Mouse (Mus musculus) hindbrain, embryonic 15.5 days (tissue): ENCODE results near the gene Cdkn2aipnl. TPM values are rescaled to one million over a fixed set of nuclear protein-coding genes. Genes with fewer than 3 reads are reported as not detected.

Experiments used
- ATAC-seq: fragments of 200-750 bp; cut with Nextera tagmentation; 2 replicates; pipeline ENCODE4 v1.8.0; 2017; ENCODE audit warnings: low read depth, moderate number of reproducible peaks, moderate TSS enrichment; ENCODE audit not compliant: low FRiP score
- H3K27ac ChIP-seq: fragments of 300-500 bp; sonication (generic); replicated peaks from 2 replicates; pipeline ENCODE4 v1.5.1; 2015; ENCODE audit warnings: mild to moderate bottlenecking, inconsistent platforms
- H3K27me3 ChIP-seq: fragments of 300-500 bp; sonication (generic); 2 replicates; pipeline ENCODE4 v1.6.1; 2015; ENCODE audit warnings: control low read depth, inconsistent platforms
- H3K36me3 ChIP-seq: fragments of 300-500 bp; sonication (generic); 2 replicates; pipeline ENCODE4 v1.6.1; 2015; ENCODE audit warnings: control low read depth, inconsistent platforms
- H3K4me1 ChIP-seq: fragments of 300-500 bp; sonication (generic); replicated peaks from 2 replicates; pipeline ENCODE4 v1.6.1; 2015; ENCODE audit warnings: control low read depth, inconsistent platforms
- H3K4me2 ChIP-seq: fragments of 300-500 bp; sonication (generic); 2 replicates; pipeline ENCODE4 v1.6.1; 2015; ENCODE audit warnings: moderate library complexity, mild to moderate bottlenecking, inconsistent platforms
- H3K4me3 ChIP-seq: fragments of 300-500 bp; sonication (generic); 2 replicates; pipeline ENCODE4 v1.5.1; 2015; ENCODE audit warnings: mild to moderate bottlenecking, inconsistent platforms
- H3K9ac ChIP-seq: fragments of 300-500 bp; sonication (generic); 2 replicates; pipeline ENCODE4 v1.6.1; 2015; ENCODE audit warnings: inconsistent platforms
- H3K9me3 ChIP-seq: fragments of 300-500 bp; sonication (generic); 2 replicates; pipeline ENCODE4 v1.6.1; 2016; ENCODE audit warnings: control low read depth, inconsistent platforms
- WGBS: fragments of 180-500 bp; shearing (Covaris S2); methylation state at CpG from one replicate; pipeline ENCODE4 v1.1.7; 2015; 5-methylcytosine and 5-hydroxymethylcytosine counted together
- polyA plus RNA-seq: library from polyadenylated mRNA; unstranded; fragments of >200 nt; fragmentation: Nextera tagmentation; extraction: Ambion mirVana; gene quantifications from 2 replicates; pipeline ENCODE4 v1.2.1, GENCODE M21; 2015

Cdkn2aipnl gene
- polyA plus RNA-seq, 1 experiment from 2014 or later, result 122 TPM

DNA sequence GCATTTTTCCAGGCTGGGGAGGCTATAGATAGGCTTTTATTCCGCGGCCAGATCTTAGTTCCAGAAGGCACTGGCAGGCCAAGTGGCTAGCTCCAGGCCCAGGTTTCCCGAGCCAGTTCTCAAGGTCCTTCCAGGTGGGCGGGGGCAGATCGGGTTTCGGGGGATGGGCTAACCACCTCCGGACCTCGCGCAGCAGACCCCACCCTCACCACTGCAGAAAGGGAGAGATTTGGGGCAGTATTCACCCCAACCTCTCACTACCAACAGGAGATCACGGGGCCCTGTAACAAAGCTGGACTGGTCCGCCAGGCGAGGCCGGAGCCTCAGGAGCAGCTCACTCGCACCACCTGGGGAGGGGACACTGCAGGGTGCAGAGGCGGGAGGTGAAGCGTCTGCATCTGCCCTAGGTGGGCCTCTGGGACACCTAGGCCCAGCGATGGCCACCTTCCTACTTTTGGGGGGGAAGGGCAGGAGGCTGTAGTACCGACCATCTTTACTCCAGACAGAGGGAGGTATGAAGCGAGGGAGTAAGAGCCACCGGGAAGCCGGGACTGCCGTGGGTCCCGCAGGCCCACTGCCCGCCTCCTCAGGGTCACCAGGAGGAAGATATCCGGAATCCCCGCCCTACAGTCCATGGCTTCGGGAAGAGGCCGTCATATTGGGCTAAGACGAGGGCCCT, 32.3 kb downstream of the Cdkn2aipnl start:
- Histone ChIP-seq H3K9ac (peak overlapping the region; percentile 87), H3K27ac (peak overlapping the region; percentile 99), H3K4me2 (peak overlapping the region; percentile 89), H3K9me3 (no peaks in the 10 kb centered on the region), H3K4me3 (peak overlapping the region; percentile 97), H3K4me1 (peaks cover 42% of the 10 kb centered on the region), H3K27me3 (no peaks in the 10 kb centered on the region), H3K36me3 (peaks cover 23% of the 10 kb centered on the region)
- ATAC-seq, result peak; percentile 54
- under 1% methylated on average over 29 of the region's 29 CpGs for WGBS

DNA sequence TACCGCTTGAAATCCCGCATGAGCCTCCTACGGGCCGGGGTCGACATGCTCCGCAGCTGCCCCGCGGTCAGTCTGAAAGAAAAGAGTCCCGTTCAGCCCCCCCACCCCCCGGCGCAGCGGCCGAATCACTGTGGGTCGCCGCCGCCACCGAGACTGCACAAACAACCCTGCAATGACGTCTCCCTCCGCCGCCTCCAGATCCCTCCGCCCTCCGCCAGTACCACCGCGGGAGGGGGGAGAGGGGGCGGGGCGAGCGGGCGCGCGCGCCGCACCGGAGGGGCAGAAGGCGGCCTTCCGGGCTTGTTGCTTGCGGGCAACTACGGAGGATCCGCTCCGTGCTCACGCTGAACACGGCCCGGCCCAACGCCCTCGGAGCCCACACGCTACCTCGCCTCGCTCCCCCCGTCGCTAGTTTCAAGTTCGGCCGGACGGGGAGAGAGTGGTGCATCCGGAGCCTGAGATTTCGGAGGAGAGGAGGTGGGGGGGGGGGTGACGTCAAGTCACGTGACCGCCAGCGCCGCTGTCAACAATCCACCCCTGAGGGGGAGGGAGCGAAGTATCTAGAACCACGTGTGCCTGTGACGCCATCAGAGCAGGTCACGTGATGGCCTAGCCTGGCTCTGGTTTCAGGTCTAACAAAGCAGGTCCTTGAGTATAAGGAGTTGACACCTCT, 33.0 kb downstream of the Cdkn2aipnl start, which contains the start of gene Ube2b:
TSS of gene Ube2b (minus strand) at position 473 of the 673 bp plus-strand sequence.
- 2% methylated on average over 54 of the region's 63 CpGs for WGBS
- H3K27me3 ChIP-seq, result no peaks in the 10 kb centered on the region
- H3K9ac ChIP-seq, result peak within 1 kb of the TSS; percentile 87
- H3K4me3 ChIP-seq, result peak within 1 kb of the TSS; percentile 97
- peaks cover 47% of the 10 kb centered on the region for H3K4me1 ChIP-seq
- H3K27ac ChIP-seq, result peak within 1 kb of the TSS; percentile 99
- ATAC-seq, result peak; percentile 84
- H3K9me3 ChIP-seq, result no peaks in the 10 kb centered on the region
- H3K36me3 ChIP-seq, result peaks cover 17% of the 10 kb centered on the region
- H3K4me2 ChIP-seq, result peak within 1 kb of the TSS; percentile 89

DNA sequence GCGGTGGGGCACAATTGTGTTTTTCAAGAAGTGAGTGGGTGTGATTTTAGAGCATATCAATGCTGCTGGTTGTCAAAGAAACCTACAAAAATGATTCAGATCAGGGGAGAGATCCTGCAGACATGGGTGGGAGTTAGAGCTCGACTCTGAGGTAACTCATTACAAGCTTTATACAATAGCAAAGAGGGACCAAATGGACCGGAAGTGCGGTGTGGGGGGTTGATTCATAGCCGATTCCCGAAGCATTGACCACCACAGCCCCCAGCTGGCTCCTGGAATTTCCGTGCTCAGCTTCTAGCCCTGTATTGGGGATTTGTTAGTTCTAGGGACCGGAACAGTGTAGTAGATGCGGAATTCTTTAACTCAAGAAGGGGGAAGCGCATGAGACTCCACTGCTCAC, 33.9 kb downstream of the Cdkn2aipnl start:
- peak overlapping the region; percentile 89 for H3K4me2 ChIP-seq
- no peaks in the 10 kb centered on the region for H3K9me3 ChIP-seq
- 71% methylated on average over 10 of the region's 10 CpGs for whole genome bisulfite sequencing
- ATAC-seq, result no peak
- H3K27ac ChIP-seq, result peak overlapping the region; percentile 99; the same call in 1 of the 2 replicates
- peaks cover 53% of the 10 kb centered on the region for H3K4me1 ChIP-seq
- peaks cover 12% of the 10 kb centered on the region; the same call in 1 of the 2 replicates for H3K36me3 ChIP-seq
- peak overlapping the region; percentile 97; the same call in 1 of the 2 replicates for H3K4me3 ChIP-seq
- H3K27me3 ChIP-seq, result no peaks in the 10 kb centered on the region
- H3K9ac ChIP-seq, result no peak overlapping the region

DNA sequence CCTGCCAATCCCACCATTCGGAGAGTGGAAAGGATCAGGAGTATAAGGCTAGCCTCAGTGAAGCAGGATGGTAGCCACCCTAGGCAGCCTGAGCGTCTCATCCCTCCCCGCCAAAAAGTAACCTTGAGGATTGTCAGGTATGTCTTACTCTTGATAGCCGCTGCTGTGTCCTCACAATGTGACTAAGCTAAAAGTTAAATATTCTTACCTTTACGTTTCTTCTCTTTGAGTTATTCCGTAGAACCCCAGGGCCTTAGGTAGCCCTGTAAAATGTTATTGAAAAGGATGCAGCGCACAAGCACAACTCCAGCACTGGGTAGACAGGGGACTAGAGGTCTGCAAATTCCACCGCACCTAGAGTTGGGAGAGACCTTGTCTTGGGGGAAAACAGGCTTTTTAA, 34.4 kb downstream of the Cdkn2aipnl start:
- ATAC-seq, result no peak
- H3K4me3 ChIP-seq, result no peak overlapping the region
- H3K9me3 ChIP-seq, result no peaks in the 10 kb centered on the region
- peaks cover 8% of the 10 kb centered on the region; the same call in 1 of the 2 replicates for H3K36me3 ChIP-seq
- peaks cover 54% of the 10 kb centered on the region for H3K4me1 ChIP-seq
- no peak overlapping the region for H3K27ac ChIP-seq
- no peaks in the 10 kb centered on the region for H3K27me3 ChIP-seq
- H3K4me2 ChIP-seq, result no peak overlapping the region
- H3K9ac ChIP-seq, result no peak overlapping the region
- 91% methylated on average over 8 of the region's 8 CpGs for WGBS

DNA sequence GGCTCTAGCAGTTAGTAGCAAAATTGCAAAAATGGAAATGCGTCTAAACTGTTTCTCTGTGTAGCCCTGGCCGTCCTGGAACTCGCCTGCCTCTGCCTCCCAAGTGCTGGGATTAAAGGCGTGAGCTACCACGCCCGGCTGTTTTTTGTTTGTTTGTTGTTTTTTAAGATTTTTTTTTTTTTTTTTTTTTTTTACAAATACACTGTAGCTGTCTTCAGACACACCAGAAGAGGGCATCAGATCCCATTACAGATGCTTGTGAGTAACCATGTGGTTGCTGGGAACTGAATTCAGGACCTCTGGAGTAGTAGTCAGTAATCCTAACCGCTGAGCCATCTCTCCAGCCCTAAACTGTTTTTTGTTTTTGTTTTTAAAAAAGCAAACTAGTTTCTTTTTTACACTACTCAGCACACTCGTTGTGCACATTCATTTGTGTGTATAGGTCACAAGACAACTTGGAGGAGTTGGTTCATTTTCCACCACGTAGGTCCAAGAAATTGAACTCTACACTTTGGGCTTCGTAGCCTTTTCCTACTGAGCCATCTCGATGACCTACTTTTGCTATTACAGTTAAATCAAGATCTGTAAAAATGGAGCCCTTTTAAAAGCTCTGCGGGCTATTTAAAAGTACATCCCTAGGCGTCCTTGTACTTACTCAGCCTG, 35.5 kb downstream of the Cdkn2aipnl start:
- peak overlapping the region; percentile 64 for H3K4me2 ChIP-seq
- H3K27ac ChIP-seq, result peak overlapping the region; percentile 93
- H3K4me3 ChIP-seq, result 0 out of 2 replicates have a peak overlapping the region, but pooled peaks have one; percentile 89
- H3K36me3 ChIP-seq, result no peaks in the 10 kb centered on the region
- peaks cover 43% of the 10 kb centered on the region for H3K4me1 ChIP-seq
- no peak overlapping the region for H3K9ac ChIP-seq
- H3K9me3 ChIP-seq, result no peaks in the 10 kb centered on the region
- ATAC-seq, result no peak
- H3K27me3 ChIP-seq, result no peaks in the 10 kb centered on the region
- 77% methylated on average over 13 of the region's 13 CpGs for WGBS

DNA sequence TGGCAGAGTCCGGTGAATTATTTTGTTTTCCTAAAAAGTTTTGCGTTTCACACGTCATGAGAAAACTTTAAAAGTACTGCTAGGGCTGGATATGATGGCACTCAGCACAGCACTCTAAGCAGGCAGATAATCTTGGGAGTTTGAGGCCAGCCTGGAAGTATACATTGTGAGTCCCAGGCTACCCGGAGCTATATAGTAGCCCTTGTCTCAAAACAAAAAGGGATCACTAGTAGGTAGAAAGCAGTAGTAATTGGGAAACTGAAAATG, 36.0 kb downstream of the Cdkn2aipnl start:
- H3K27me3 ChIP-seq, result no peaks in the 10 kb centered on the region
- peaks cover 38% of the 10 kb centered on the region for H3K4me1 ChIP-seq
- H3K36me3 ChIP-seq, result no peaks in the 10 kb centered on the region
- no peak for ATAC-seq
- H3K9me3 ChIP-seq, result no peaks in the 10 kb centered on the region
- H3K4me3 ChIP-seq, result peak overlapping the region; percentile 89
- 18% methylated on average over 4 of the region's 4 CpGs for WGBS
- peak overlapping the region; percentile 92 for H3K9ac ChIP-seq
- peak overlapping the region; percentile 93 for H3K27ac ChIP-seq
- H3K4me2 ChIP-seq, result peak overlapping the region; percentile 64

DNA sequence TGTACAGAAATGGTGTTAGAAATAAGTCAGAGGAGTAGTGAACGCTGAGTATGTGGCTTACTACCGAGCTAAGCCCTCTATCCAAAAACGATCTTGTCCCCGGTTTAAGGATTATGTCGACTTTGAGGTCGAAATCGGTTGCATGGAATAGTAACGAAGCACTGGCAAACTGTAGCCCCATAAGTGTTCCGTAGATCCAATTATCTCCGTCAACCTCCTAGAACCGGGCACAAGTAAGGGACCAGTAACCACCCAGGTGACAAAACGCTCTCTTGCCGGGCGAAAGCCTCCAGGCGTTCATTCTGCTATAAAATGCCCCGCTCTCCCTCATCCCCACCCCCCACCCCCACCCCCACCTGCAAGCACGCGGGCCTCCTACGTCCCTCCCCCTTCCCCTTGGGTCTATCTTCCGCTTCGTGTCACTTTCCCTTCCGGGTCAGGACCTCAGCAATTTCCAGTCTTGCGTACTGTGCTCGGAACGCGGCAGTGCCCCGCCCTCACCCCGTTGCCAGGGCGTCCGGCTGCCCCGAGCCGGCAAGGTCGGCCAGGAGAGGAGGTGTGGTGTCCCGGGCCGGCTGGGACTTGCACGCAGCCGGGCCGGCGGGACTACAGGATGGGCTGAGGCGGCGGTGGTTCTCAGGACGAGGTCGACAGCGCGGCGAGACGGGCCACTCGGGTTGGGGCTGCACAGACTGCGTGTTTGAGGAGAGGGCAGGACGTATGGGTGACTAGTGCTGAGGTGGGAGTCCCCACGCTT, 36.5 kb downstream of the Cdkn2aipnl start, which contains the start of gene Cdkl3:
TSS of gene Cdkl3 (plus strand) at position 450 of the 757 bp plus-strand sequence.
- peak within 1 kb of the TSS; percentile 64 for H3K4me2 ChIP-seq
- peak within 1 kb of the TSS; percentile 93 for H3K27ac ChIP-seq
- no peaks in the 10 kb centered on the region for H3K27me3 ChIP-seq
- no peaks in the 10 kb centered on the region for H3K36me3 ChIP-seq
- ATAC-seq, result peak; percentile 91
- H3K4me1 ChIP-seq, result peaks cover 33% of the 10 kb centered on the region
- H3K4me3 ChIP-seq, result peak within 1 kb of the TSS; percentile 89
- H3K9ac ChIP-seq, result peak within 1 kb of the TSS; percentile 92
- WGBS, result under 1% methylated on average over 51 of the region's 51 CpGs
- no peaks in the 10 kb centered on the region for H3K9me3 ChIP-seq

DNA sequence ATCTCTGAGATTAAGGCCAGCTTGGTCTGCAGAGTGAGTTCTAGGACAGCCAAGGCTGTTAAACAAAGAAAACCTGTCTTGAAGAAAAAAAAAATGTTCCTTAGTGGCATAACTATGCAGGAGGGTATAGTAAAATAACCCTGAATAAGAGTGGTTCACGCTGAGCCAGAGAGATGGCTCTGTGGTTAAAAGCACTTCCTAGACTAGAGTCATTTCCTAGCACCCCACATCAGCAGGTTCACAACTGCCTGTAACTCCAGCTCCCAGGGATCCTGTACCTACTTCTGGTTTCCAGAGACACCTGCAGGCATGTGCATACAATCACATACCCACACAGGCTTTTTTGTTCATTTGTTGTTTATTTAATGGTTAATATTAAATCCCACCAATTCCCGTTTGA, 38.1 kb downstream of the Cdkn2aipnl start:
- WGBS, result 52% methylated on average over 2 of the region's 2 CpGs
- Histone ChIP-seq H3K4me1 (peaks cover 28% of the 10 kb centered on the region), H3K27ac (no peak overlapping the region), H3K9ac (no peak overlapping the region), H3K27me3 (no peaks in the 10 kb centered on the region), H3K4me2 (peak overlapping the region; percentile 40), H3K36me3 (no peaks in the 10 kb centered on the region), H3K9me3 (no peaks in the 10 kb centered on the region), H3K4me3 (peak overlapping the region; percentile 18; the same call in 1 of the 2 replicates)
- no peak for ATAC-seq

DNA sequence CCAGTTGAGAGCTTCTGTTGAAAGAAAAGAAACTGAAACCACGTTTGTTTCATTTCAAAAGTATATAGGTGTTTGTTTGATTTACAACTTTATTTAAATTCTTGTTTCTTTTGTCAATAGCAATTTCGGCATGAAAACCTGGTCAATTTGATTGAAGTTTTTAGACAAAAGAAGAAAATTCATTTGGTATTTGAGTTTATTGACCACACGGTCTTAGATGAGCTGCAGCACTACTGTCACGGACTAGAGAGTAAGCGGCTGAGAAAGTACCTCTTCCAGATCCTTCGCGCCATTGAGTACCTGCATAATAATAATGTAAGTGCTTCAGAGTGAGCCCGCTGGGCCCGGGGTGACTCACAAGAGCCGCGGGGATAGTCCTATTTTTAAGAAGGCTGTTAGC, 43.5 kb downstream of the Cdkn2aipnl start:
- WGBS, result 91% methylated on average over 11 of the region's 11 CpGs
- H3K9me3 ChIP-seq, result no peaks in the 10 kb centered on the region
- no peaks in the 10 kb centered on the region for H3K27me3 ChIP-seq
- 0 out of 2 replicates have a peak, but pooled peaks cover 4% of the 10 kb centered on the region for H3K4me1 ChIP-seq
- no peak for ATAC-seq
- H3K4me2 ChIP-seq, result no peak overlapping the region
- H3K9ac ChIP-seq, result no peak overlapping the region
- no peak overlapping the region for H3K4me3 ChIP-seq
- H3K27ac ChIP-seq, result no peak overlapping the region
- H3K36me3 ChIP-seq, result no peaks in the 10 kb centered on the region

DNA sequence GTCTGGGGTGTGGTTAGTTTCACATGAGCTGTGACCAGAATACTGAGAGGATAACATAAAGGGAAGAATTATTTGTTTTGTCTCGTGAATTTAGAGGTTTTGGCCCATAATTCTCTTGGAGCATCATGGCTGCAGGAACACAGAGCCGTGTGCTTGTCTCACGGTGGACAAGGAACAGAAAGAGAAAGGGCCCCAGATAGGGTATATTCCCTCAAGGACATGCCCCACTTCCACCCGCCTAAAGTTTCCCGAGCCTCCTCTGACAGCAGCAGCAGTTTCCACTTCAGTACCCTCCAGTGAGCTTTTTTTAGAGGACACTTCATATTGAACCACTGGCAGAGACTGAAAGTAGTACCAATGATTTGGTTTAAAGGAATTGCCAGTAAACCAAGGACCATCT, 44.1 kb downstream of the Cdkn2aipnl start:
- no peak overlapping the region for H3K27ac ChIP-seq
- no peak overlapping the region for H3K9ac ChIP-seq
- H3K4me2 ChIP-seq, result no peak overlapping the region
- no peak overlapping the region for H3K4me3 ChIP-seq
- H3K36me3 ChIP-seq, result no peaks in the 10 kb centered on the region
- WGBS, result 82% methylated on average over 5 of the region's 5 CpGs
- ATAC-seq, result no peak
- no peaks in the 10 kb centered on the region for H3K27me3 ChIP-seq
- H3K4me1 ChIP-seq, result no peaks in the 10 kb centered on the region
- H3K9me3 ChIP-seq, result no peaks in the 10 kb centered on the region

DNA sequence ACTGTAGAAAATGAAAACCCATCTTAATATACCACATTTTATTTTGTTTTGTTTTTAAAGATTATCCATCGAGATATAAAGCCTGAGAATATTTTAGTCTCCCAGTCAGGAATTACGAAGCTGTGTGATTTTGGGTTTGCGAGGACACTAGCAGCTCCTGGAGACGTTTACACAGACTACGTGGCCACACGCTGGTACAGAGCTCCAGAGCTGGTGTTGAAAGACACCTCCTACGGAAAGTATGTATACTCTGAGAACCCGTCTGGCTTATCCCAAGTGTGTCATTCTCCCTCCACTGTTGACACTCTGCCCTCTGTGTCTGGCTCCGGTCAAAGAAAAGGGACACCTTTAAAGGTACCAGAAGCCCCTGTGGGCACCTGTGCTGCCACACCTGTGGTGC, 50.8 kb downstream of the Cdkn2aipnl start:
- H3K27me3 ChIP-seq, result no peaks in the 10 kb centered on the region
- H3K9me3 ChIP-seq, result no peaks in the 10 kb centered on the region
- no peak overlapping the region for H3K4me3 ChIP-seq
- WGBS, result 89% methylated on average over 9 of the region's 9 CpGs
- H3K27ac ChIP-seq, result no peak overlapping the region
- H3K36me3 ChIP-seq, result peaks cover 10% of the 10 kb centered on the region
- no peak overlapping the region for H3K4me2 ChIP-seq
- no peak for ATAC-seq
- H3K4me1 ChIP-seq, result no peaks in the 10 kb centered on the region
- no peak overlapping the region for H3K9ac ChIP-seq
